Mouse (Mus musculus) embryonic fibroblast, embryonic 13.5 days (primary cell): ENCODE data around the gene Arl4d. TPM values are rescaled to one million over a fixed set of nuclear protein-coding genes. Genes with fewer than 3 reads are reported as not detected.
"Not testable (repeated sequence)": the region's sequence is repeated elsewhere in the genome, so short reads cannot be mapped to it uniquely, and the experiment has no call there.

ENCODE experiments used
- H3K27ac ChIP-seq: 2 replicates; pipeline ENCODE4 v1.5.1; 2012; ENCODE audit warnings: low read length, control low read depth, inconsistent platforms; ENCODE audit not compliant: insufficient read depth
- H3K4me1 ChIP-seq: 2 replicates; pipeline ENCODE4 v1.6.1; 2011; ENCODE audit warnings: low read length; ENCODE audit not compliant: control insufficient read depth, insufficient read depth
- H3K4me3 ChIP-seq: 2 replicates; pipeline ENCODE4 v1.5.1; 2011; ENCODE audit warnings: mild to moderate bottlenecking, control low read depth, low read length; ENCODE audit not compliant: insufficient read depth
- CTCF ChIP-seq: IDR thresholded peaks from 2 replicates; pipeline ENCODE4 v1.5.1; 2011; ENCODE audit warnings: mild to moderate bottlenecking, control low read depth, low read length, moderate library complexity, borderline replicate concordance; ENCODE audit not compliant: insufficient read depth
- POLR2A ChIP-seq: IDR thresholded peaks from 2 replicates; pipeline ENCODE4 v1.6.1; 2011; ENCODE audit warnings: low read depth, mild to moderate bottlenecking, control low read depth, low read length, moderate library complexity
- polyA plus RNA-seq: library from polyadenylated mRNA; stranded (reverse); fragments of >200 nt; gene quantifications from 2 replicates; pipeline ENCODE4 v1.2.4, GENCODE M21; 2011; ENCODE audit warnings: low read depth; ENCODE audit not compliant: missing spikeins, insufficient read length

The Arl4d gene
- polyA plus RNA-seq, 1 experiment = 6.5 TPM

GRCm38 (mm10) chr11:101645411-101646282 is 19.7 kb upstream of the Arl4d start:
- peak; percentile 87 for TF ChIP-seq POLR2A
- H3K4me3 ChIP-seq, H3K4me1 ChIP-seq: not testable (repeated sequence)
- peak overlapping the region; percentile 51; the same call in 1 of the 2 replicates for H3K27ac ChIP-seq

- peak overlapping the region; percentile 51; the same call in 1 of the 2 replicates for H3K27ac ChIP-seq
- H3K4me1 ChIP-seq, H3K4me3 ChIP-seq: not testable (repeated sequence)
- TF ChIP-seq POLR2A = 0 out of 2 replicates have a peak, but pooled peaks have one; percentile 10
Observed at GRCm38 (mm10) chr11:101646283-101646794, 19.0 kb upstream of the Arl4d start.

GRCm38 (mm10) chr11:101647093-101647492 is 18.2 kb upstream of the Arl4d start:
- H3K4me1 ChIP-seq, H3K27ac ChIP-seq, H3K4me3 ChIP-seq: not testable (repeated sequence)

- Histone ChIP-seq H3K4me1 (0 out of 2 replicates have a peak, but pooled peaks cover 3% of the 10 kb centered on the region), H3K4me3 (no peak overlapping the region), H3K27ac (no peak overlapping the region)
- TF ChIP-seq CTCF (no peak), POLR2A (no peak)
Observed at GRCm38 (mm10) chr11:101656356-101656755, 9.0 kb upstream of the Arl4d start.

GRCm38 (mm10) chr11:101657528-101657885 is 7.8 kb upstream of the Arl4d start:
- H3K4me1 ChIP-seq = 0 out of 2 replicates have a peak, but pooled peaks cover 3% of the 10 kb centered on the region
- H3K27ac ChIP-seq = no peak overlapping the region
- no peak overlapping the region for H3K4me3 ChIP-seq
- TF ChIP-seq CTCF = no peak
- TF ChIP-seq POLR2A = no peak

- H3K27ac ChIP-seq = peak overlapping the region; percentile 90
- H3K4me1 ChIP-seq, H3K4me3 ChIP-seq: not testable (repeated sequence)
- peak; percentile 94 for TF ChIP-seq POLR2A
Observed at GRCm38 (mm10) chr11:101657886-101658750, 7.2 kb upstream of the Arl4d start.

GRCm38 (mm10) chr11:101658751-101659558 is 6.4 kb upstream of the Arl4d start:
- Histone ChIP-seq H3K4me1 (0 out of 2 replicates have a peak, but pooled peaks cover 3% of the 10 kb centered on the region), H3K4me3 (no peak overlapping the region), H3K27ac (no peak overlapping the region)
- TF ChIP-seq POLR2A = peak; percentile 81
- no peak; the same call in 1 of the 2 replicates for TF ChIP-seq CTCF

GRCm38 (mm10) chr11:101661191-101661590 is 4.2 kb upstream of the Arl4d start:
- Histone ChIP-seq H3K4me1 (0 out of 2 replicates have a peak, but pooled peaks cover 3% of the 10 kb centered on the region), H3K27ac (no peak overlapping the region), H3K4me3 (no peak overlapping the region)
- no peak for TF ChIP-seq CTCF
- no peak for TF ChIP-seq POLR2A

- Histone ChIP-seq H3K4me1 (0 out of 2 replicates have a peak, but pooled peaks cover 3% of the 10 kb centered on the region), H3K4me3 (no peak overlapping the region), H3K27ac (no peak overlapping the region)
- TF ChIP-seq CTCF (no peak), POLR2A (no peak)
Observed at GRCm38 (mm10) chr11:101661786-101662185, 3.6 kb upstream of the Arl4d start.
